ENCODE assay signal across 25 mouse cellular contexts in genomic region chr2:110540140-110540539, GRCm38 (mm10). TPM values are rescaled to one million over a fixed set of nuclear protein-coding genes. Genes with fewer than 3 reads are reported as not detected.
DNase-seq lines count a peak whose midpoint lies in the region; ATAC-seq and TF ChIP-seq lines count a peak whose summit lies in the region.
"Had no signal": no experiment of that assay in that cellular context is flagged by ENCODE, and none has a peak within 500 bp of the region (broad histone marks: within the 10 kb centered on the region; RNA-seq: fewer than 3 reads in every experiment).

No protein-coding gene starts in this region.

- no peaks in the 10 kb centered on the region for H3K36me3 ChIP-seq in intestine, embryonic 15.5 days
- no peaks in the 10 kb centered on the region for H3K36me3 ChIP-seq in intestine, embryonic 16.5 days (ENCODE audit: control insufficient read depth, insufficient read depth, low read length)
- no peaks in the 10 kb centered on the region for H3K36me3 ChIP-seq in intestine, postnatal 0 days (ENCODE audit: control insufficient read depth, insufficient read depth)
- H3K36me3 ChIP-seq in heart, embryonic 12.5 days, result no peaks in the 10 kb centered on the region
- H3K36me3 ChIP-seq: G1E had no signal

- no peak overlapping the region for H3K4me3 ChIP-seq in intestine, embryonic 15.5 days (replicated peaks)
- no peak overlapping the region for H3K4me3 ChIP-seq in intestine, embryonic 16.5 days (ENCODE audit: low read length)
- H3K4me3 ChIP-seq in intestine, postnatal 0 days (ENCODE audit: low read depth, low read length), result no peak overlapping the region
- H3K4me3 ChIP-seq in heart, embryonic 12.5 days, result no peak overlapping the region

- peak; percentile 88 for ATAC-seq in intestine, embryonic 15.5 days
- ATAC-seq in intestine, embryonic 16.5 days, result peak; percentile 89
- ATAC-seq in intestine, postnatal 0 days, result peak; percentile 80
- no peak for ATAC-seq in heart, embryonic 12.5 days (ENCODE audit: insufficient number of reproducible peaks, low FRiP score)
- ATAC-seq: activated CD4-positive, CD25-positive, alpha-beta regulatory T cell, adult 4 months; CD4-positive, CD25-positive, alpha-beta regulatory T cell, adult 4 months; Patski had no signal

- no peaks in the 10 kb centered on the region for H3K9me3 ChIP-seq in intestine, embryonic 15.5 days
- no peaks in the 10 kb centered on the region for H3K9me3 ChIP-seq in intestine, embryonic 16.5 days (ENCODE audit: control insufficient read depth, low read length)
- no peaks in the 10 kb centered on the region for H3K9me3 ChIP-seq in intestine, postnatal 0 days (ENCODE audit: control insufficient read depth)
- H3K9me3 ChIP-seq in heart, embryonic 12.5 days (replicated peaks), result no peaks in the 10 kb centered on the region
- H3K9me3 ChIP-seq: G1E had no signal

- DNase-seq in left cerebral cortex, postnatal 4 days, result no peak
- DNase-seq in heart, adult 9 months (ENCODE audit: low spot score in 2 of 2), result no peak
- DNase-seq: adrenal gland, adult 2 months; adrenal gland, adult 8-10 months; adrenal gland, postnatal 10 days; adrenal gland, postnatal 14 days; adrenal gland, postnatal 25 days; adrenal gland, postnatal 36 days; B cell, adult 2 months; cerebellum, adult 11 months; cerebellum, adult 11-12 months; cerebellum, adult 18-20 months had no signal

- no peaks in the 10 kb centered on the region for H3K4me1 ChIP-seq in intestine, embryonic 15.5 days (replicated peaks)
- H3K4me1 ChIP-seq in intestine, embryonic 16.5 days (ENCODE audit: control insufficient read depth, insufficient read depth, low read length), result no peaks in the 10 kb centered on the region
- no peaks in the 10 kb centered on the region for H3K4me1 ChIP-seq in intestine, postnatal 0 days (replicated peaks; ENCODE audit: control insufficient read depth, insufficient read depth, low read length)
- no peaks in the 10 kb centered on the region for H3K4me1 ChIP-seq in heart, embryonic 12.5 days (replicated peaks)

- H3K27ac ChIP-seq in intestine, embryonic 15.5 days, result no peak overlapping the region
- H3K27ac ChIP-seq in intestine, embryonic 16.5 days (ENCODE audit: low read length), result no peak overlapping the region
- no peak overlapping the region for H3K27ac ChIP-seq in intestine, postnatal 0 days (ENCODE audit: low read depth, low read length)
- no peak overlapping the region for H3K27ac ChIP-seq in heart, embryonic 12.5 days (ENCODE audit: poor library complexity, severe bottlenecking)

- TF ChIP-seq CTCF in intestine, postnatal 0 days (IDR thresholded peaks at IDR 0.05; ENCODE audit: low read depth), result no peak

- H3K27me3 ChIP-seq in intestine, embryonic 15.5 days (replicated peaks), result no peaks in the 10 kb centered on the region
- H3K27me3 ChIP-seq in intestine, embryonic 16.5 days (replicated peaks; ENCODE audit: control insufficient read depth, insufficient read depth, low read length), result no peaks in the 10 kb centered on the region
- no peaks in the 10 kb centered on the region for H3K27me3 ChIP-seq in intestine, postnatal 0 days (replicated peaks; ENCODE audit: control insufficient read depth, insufficient read depth, low read length)
- H3K27me3 ChIP-seq in heart, embryonic 12.5 days (replicated peaks), result no peaks in the 10 kb centered on the region
- H3K27me3 ChIP-seq: CH12.LX, Patski had no signal

- intact Hi-C loops in left cerebral cortex, postnatal 4 days (cut with DNase I), result loop anchor here (10.0 kb wide), 1 partner anchor 505 kb away; no protein-coding TSS in a partner anchor

- no peak overlapping the region for H3K9ac ChIP-seq in intestine, embryonic 15.5 days
- H3K9ac ChIP-seq in intestine, embryonic 16.5 days (ENCODE audit: low read depth, low read length), result no peak overlapping the region
- no peak overlapping the region for H3K9ac ChIP-seq in intestine, postnatal 0 days (ENCODE audit: low read depth, low read length)
- no peak overlapping the region for H3K9ac ChIP-seq in heart, embryonic 12.5 days

- no peak overlapping the region for H3K4me2 ChIP-seq in intestine, embryonic 15.5 days (replicated peaks)
- no peak overlapping the region for H3K4me2 ChIP-seq in intestine, embryonic 16.5 days (ENCODE audit: low read depth, low read length)
- no peak overlapping the region for H3K4me2 ChIP-seq in intestine, postnatal 0 days (replicated peaks; ENCODE audit: low read depth)
- no peak overlapping the region for H3K4me2 ChIP-seq in heart, embryonic 12.5 days

- WGBS in intestine, embryonic 15.5 days, result 70% methylated on average over 2 of the region's 2 CpGs
- 67% methylated on average over 2 of the region's 2 CpGs for WGBS in intestine, embryonic 16.5 days
- 48% methylated on average over 2 of the region's 2 CpGs for WGBS in intestine, postnatal 0 days
- 64% methylated on average over 2 of the region's 2 CpGs for WGBS in heart, embryonic 12.5 days

RNA-seq across cellular contexts. Expression of gene Slc5a12, which starts 57.0 kb away (rescaled TPM):
- 0.09 and 0.13 TPM in 2 replicates for polyA plus RNA-seq in intestine, embryonic 15.5 days (2015; fragmentation: Nextera tagmentation; extraction: Ambion mirVana)
- 0.11 and 0.26 TPM in 2 replicates for polyA plus RNA-seq in intestine, embryonic 16.5 days (2015; fragmentation: Nextera tagmentation; extraction: Ambion mirVana)
- polyA plus RNA-seq in intestine, postnatal 0 days (2015; fragmentation: Nextera tagmentation; extraction: Ambion mirVana), result 0.31 and 0.53 TPM in 2 replicates
- not detected in 2 replicates for polyA plus RNA-seq in heart, embryonic 12.5 days (2016; fragmentation: Nextera tagmentation; extraction: Ambion mirVana)
- total RNA-seq in left cerebral cortex, postnatal 4 days (2021), result not detected
- total RNA-seq: adrenal gland, adult 2 months; adrenal gland, adult 8-10 months; adrenal gland, postnatal 14 days; adrenal gland, postnatal 25 days; adrenal gland, postnatal 36 days; CH12.LX; ES-E14; MEL had no signal
- polyA plus RNA-seq: activated CD4-positive, CD25-positive, alpha-beta regulatory T cell, adult 4 months; adrenal gland, adult 2 months; brain, embryonic 14.5 days; C2C12; CD4-positive, CD25-positive, alpha-beta regulatory T cell, adult 4 months; G1E; Patski had no signal
